Mouse (Mus musculus) hindbrain, embryonic 15.5 days (tissue): ENCODE measurements at regions not wholly inside any gene's neighbourhood (a gene's known extent, or its start where the extent isn't known, plus 50 kb on each side); places are given as distances from the start of the nearest gene placed in this dataset.

Experiments used
- ATAC-seq: fragments of 200-750 bp; cut with Nextera tagmentation; 2 replicates; pipeline ENCODE4 v1.8.0; 2017; ENCODE audit warnings: low read depth, moderate number of reproducible peaks, moderate TSS enrichment; ENCODE audit not compliant: low FRiP score
- H3K27ac ChIP-seq: fragments of 300-500 bp; sonication (generic); replicated peaks from 2 replicates; pipeline ENCODE4 v1.5.1; 2015; ENCODE audit warnings: mild to moderate bottlenecking, inconsistent platforms
- H3K27me3 ChIP-seq: fragments of 300-500 bp; sonication (generic); 2 replicates; pipeline ENCODE4 v1.6.1; 2015; ENCODE audit warnings: control low read depth, inconsistent platforms
- H3K36me3 ChIP-seq: fragments of 300-500 bp; sonication (generic); 2 replicates; pipeline ENCODE4 v1.6.1; 2015; ENCODE audit warnings: control low read depth, inconsistent platforms
- H3K4me1 ChIP-seq: fragments of 300-500 bp; sonication (generic); replicated peaks from 2 replicates; pipeline ENCODE4 v1.6.1; 2015; ENCODE audit warnings: control low read depth, inconsistent platforms
- H3K4me2 ChIP-seq: fragments of 300-500 bp; sonication (generic); 2 replicates; pipeline ENCODE4 v1.6.1; 2015; ENCODE audit warnings: moderate library complexity, mild to moderate bottlenecking, inconsistent platforms
- H3K4me3 ChIP-seq: fragments of 300-500 bp; sonication (generic); 2 replicates; pipeline ENCODE4 v1.5.1; 2015; ENCODE audit warnings: mild to moderate bottlenecking, inconsistent platforms
- H3K9ac ChIP-seq: fragments of 300-500 bp; sonication (generic); 2 replicates; pipeline ENCODE4 v1.6.1; 2015; ENCODE audit warnings: inconsistent platforms
- H3K9me3 ChIP-seq: fragments of 300-500 bp; sonication (generic); 2 replicates; pipeline ENCODE4 v1.6.1; 2016; ENCODE audit warnings: control low read depth, inconsistent platforms
- WGBS: fragments of 180-500 bp; shearing (Covaris S2); methylation state at CpG from one replicate; pipeline ENCODE4 v1.1.7; 2015; 5-methylcytosine and 5-hydroxymethylcytosine counted together

DNA sequence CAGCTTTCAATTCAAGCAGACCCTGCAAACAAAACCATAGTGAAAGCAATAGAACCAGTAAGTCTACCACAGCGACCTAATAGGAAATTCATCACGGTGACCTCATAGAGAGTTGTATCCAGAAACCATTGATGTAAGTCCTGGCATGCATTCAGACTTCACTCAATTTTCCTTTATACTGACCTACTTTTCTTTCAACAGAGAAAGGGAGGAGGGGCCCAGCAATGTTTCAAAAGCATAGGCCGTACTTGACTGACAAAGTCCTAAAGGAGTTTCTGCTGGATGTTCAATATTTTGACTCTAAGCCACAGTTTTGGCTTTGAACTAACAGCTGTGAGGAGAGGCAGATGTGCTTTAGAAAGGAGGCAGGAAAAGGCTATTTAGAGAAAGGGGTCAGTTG lies 88.4 kb downstream of the AI593442 start:
- Histone ChIP-seq H3K4me2 (no peak overlapping the region), H3K9ac (no peak overlapping the region), H3K4me3 (no peak overlapping the region), H3K27me3 (no peaks in the 10 kb centered on the region), H3K27ac (no peak overlapping the region), H3K4me1 (no peaks in the 10 kb centered on the region), H3K9me3 (no peaks in the 10 kb centered on the region), H3K36me3 (no peaks in the 10 kb centered on the region)
- 59% methylated on average over 3 of the region's 3 CpGs for WGBS
- no peak for ATAC-seq

DNA sequence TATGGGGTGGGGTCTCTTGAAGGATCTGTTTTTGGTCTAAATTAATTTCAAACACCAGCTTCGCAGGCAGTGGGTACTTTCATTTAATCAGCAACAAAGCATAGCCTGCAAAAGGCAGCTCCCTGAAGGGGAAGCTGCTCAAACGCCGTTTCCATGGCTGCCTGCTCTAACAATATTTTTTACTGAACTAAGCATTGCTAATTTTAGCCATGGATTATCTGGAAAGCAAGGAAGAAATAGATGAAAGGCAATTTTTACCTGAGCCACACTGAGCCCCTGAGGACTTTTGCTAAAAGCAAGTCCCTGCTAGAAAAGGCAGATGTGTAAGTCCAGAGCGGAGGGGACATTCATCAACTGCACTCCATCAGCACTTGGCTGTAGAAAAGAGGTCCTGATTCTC lies 105.5 kb downstream of the AI593442 start:
- H3K4me2 ChIP-seq: no peak overlapping the region
- no peak for ATAC-seq
- H3K36me3 ChIP-seq: no peaks in the 10 kb centered on the region
- H3K9me3 ChIP-seq: no peaks in the 10 kb centered on the region
- no peak overlapping the region for H3K9ac ChIP-seq
- WGBS: 51% methylated on average over 4 of the region's 4 CpGs
- H3K27ac ChIP-seq: peak overlapping the region; percentile 1; the same call in 1 of the 2 replicates
- H3K4me1 ChIP-seq: 0 out of 2 replicates have a peak, but pooled peaks cover 11% of the 10 kb centered on the region
- H3K27me3 ChIP-seq: no peaks in the 10 kb centered on the region
- H3K4me3 ChIP-seq: no peak overlapping the region

- Histone ChIP-seq H3K9me3 (no peaks in the 10 kb centered on the region), H3K9ac (no peak overlapping the region), H3K4me3 (no peak overlapping the region), H3K4me2 (no peak overlapping the region), H3K27me3 (no peaks in the 10 kb centered on the region), H3K36me3 (no peaks in the 10 kb centered on the region), H3K4me1 (no peaks in the 10 kb centered on the region), H3K27ac (no peak overlapping the region)
- no peak for ATAC-seq
- WGBS: 50% methylated on average over 2 of the region's 2 CpGs
Observed at GRCm38 (mm10) chr9:52551577-52552281, 127.9 kb downstream of the AI593442 start.

DNA sequence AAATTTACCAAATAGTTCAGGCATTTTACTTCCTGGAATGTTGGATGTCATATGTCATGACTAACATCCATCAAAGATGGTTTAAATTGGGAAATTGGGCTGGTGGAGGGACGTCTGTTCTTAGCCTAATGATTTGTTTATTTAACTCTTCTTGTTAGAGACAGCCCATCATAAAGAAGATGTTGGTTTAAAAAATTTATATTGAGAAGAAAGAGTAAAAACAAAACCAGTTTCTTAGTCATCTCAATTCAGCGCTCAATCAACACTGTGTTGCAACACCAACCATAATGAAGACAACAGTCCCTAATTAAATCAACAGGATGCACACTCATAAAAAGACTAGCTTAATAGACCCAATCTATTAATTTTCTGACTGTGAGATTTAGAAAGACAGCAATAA lies 133.5 kb downstream of the AI593442 start:
- no peak for ATAC-seq
- no peaks in the 10 kb centered on the region for H3K36me3 ChIP-seq
- H3K27me3 ChIP-seq: no peaks in the 10 kb centered on the region
- no peak overlapping the region for H3K27ac ChIP-seq
- no peak overlapping the region for H3K4me3 ChIP-seq
- H3K9ac ChIP-seq: no peak overlapping the region
- no peaks in the 10 kb centered on the region for H3K9me3 ChIP-seq
- no peaks in the 10 kb centered on the region for H3K4me1 ChIP-seq
- H3K4me2 ChIP-seq: no peak overlapping the region
- WGBS: 82% methylated on average over 2 of the region's 2 CpGs

DNA sequence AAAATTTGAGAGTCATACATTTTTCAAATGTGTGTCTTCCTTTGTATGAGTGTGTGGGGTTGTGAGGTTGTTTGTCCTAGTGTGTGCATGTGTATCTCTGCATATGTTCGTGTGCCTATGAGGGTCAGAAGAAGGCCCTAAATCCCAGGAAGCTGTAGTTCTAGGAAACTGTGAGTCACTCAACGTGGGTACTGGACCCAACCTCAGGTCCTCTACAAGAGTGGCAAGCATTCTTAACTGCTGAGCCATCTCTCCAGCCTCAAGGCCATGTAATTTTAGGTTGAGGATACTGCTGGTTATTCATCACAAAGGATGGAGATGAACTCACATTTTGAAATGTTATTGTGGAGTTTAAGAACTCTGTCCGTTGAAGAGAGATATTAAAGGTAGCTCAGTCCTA lies 140.5 kb downstream of the AI593442 start:
- Histone ChIP-seq H3K4me2 (no peak overlapping the region), H3K4me3 (no peak overlapping the region), H3K4me1 (no peaks in the 10 kb centered on the region), H3K27ac (no peak overlapping the region), H3K27me3 (no peaks in the 10 kb centered on the region), H3K36me3 (no peaks in the 10 kb centered on the region), H3K9me3 (no peaks in the 10 kb centered on the region), H3K9ac (no peak overlapping the region)
- WGBS: 85% methylated on average over 3 of the region's 3 CpGs
- ATAC-seq: no peak

GRCm38 (mm10) chr9:52529444-52529915 lies 150.1 kb downstream of the AI593442 start:
- Histone ChIP-seq H3K36me3 (no peaks in the 10 kb centered on the region), H3K9me3 (no peaks in the 10 kb centered on the region), H3K4me1 (no peaks in the 10 kb centered on the region), H3K27ac (no peak overlapping the region), H3K27me3 (no peaks in the 10 kb centered on the region), H3K4me3 (no peak overlapping the region), H3K4me2 (no peak overlapping the region), H3K9ac (no peak overlapping the region)
- WGBS: 92% methylated on average over 6 of the region's 6 CpGs
- no peak for ATAC-seq

DNA sequence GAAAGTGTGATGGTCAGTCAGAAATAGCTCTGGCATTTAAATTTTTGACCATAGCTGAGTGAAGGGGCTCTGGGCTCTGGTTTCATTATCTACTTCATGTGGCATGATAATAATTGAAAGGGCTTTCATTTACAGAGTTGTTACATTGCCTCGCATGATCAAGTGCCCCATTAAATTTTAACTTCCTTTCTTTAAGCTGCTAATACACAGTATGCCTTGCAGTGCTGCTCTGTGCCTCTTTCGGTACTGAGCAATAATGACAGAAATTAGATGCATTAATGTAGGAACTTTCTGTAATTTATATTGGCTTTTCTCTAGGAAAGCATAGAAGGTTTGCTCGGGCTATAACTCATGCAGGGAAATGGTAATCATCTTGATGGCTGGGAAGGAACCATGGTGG lies 179.1 kb downstream of the AI593442 start:
- Histone ChIP-seq H3K27ac (no peak overlapping the region), H3K9me3 (no peaks in the 10 kb centered on the region), H3K9ac (no peak overlapping the region), H3K4me1 (0 out of 2 replicates have a peak, but pooled peaks cover under 1% of the 10 kb centered on the region), H3K36me3 (no peaks in the 10 kb centered on the region), H3K27me3 (no peaks in the 10 kb centered on the region), H3K4me2 (no peak overlapping the region), H3K4me3 (no peak overlapping the region)
- ATAC-seq: no peak
- WGBS: 64% methylated on average over 3 of the region's 3 CpGs

DNA sequence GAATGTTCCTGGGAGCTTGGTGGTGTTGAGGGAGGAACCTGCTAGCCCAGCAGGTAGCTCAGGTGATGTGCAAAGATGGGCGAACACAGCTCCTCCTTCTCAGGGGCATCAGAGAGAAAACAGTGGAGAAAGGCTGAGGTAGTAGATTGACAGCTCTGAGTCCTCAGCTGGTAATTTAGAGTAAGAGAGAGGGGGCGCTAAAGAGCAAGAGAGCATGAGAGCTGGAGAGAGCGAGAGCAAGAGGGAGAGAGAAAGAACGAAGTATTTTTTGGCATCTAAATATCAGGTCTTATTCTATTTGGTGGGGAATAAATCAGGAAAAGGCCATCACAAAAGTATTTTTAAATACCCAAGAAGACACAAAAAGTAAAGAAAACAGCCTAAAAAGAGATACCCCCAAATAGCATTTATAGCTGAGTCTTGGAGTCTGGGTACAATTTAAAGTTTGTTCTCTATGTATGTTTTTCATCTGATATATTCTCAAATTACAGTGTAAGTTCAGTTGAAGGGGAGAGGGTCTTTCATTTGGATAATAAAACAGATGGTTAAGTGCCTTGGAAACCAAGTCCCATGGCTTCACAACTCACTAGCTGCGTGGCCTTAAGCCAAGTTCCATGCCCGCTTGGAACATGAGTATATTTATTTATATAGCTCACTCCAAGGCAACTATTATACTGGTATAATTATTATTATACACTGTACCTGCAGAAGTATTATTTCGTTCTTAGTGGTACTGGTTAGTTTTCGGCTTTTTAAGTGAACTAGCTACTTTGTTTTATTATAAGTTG lies 183.9 kb downstream of the AI593442 start:
- Histone ChIP-seq H3K9ac (no peak overlapping the region), H3K27ac (no peak overlapping the region), H3K27me3 (no peaks in the 10 kb centered on the region), H3K36me3 (no peaks in the 10 kb centered on the region), H3K4me2 (no peak overlapping the region), H3K4me1 (peaks cover 17% of the 10 kb centered on the region), H3K4me3 (no peak overlapping the region), H3K9me3 (no peaks in the 10 kb centered on the region)
- no peak for ATAC-seq
- 58% methylated on average over 8 of the region's 8 CpGs for WGBS

GRCm38 (mm10) chr9:52492947-52493505 lies 186.6 kb downstream of the AI593442 start:
- WGBS: 33% methylated on average over 2 of the region's 2 CpGs
- Histone ChIP-seq H3K4me1 (peaks cover 17% of the 10 kb centered on the region), H3K9me3 (no peaks in the 10 kb centered on the region), H3K4me2 (no peak overlapping the region), H3K27me3 (no peaks in the 10 kb centered on the region), H3K4me3 (no peak overlapping the region), H3K9ac (no peak overlapping the region), H3K36me3 (no peaks in the 10 kb centered on the region), H3K27ac (0 out of 2 replicates have a peak overlapping the region, but pooled peaks have one; percentile 8)
- peak; percentile 56; the same call in 1 of the 2 replicates for ATAC-seq

DNA sequence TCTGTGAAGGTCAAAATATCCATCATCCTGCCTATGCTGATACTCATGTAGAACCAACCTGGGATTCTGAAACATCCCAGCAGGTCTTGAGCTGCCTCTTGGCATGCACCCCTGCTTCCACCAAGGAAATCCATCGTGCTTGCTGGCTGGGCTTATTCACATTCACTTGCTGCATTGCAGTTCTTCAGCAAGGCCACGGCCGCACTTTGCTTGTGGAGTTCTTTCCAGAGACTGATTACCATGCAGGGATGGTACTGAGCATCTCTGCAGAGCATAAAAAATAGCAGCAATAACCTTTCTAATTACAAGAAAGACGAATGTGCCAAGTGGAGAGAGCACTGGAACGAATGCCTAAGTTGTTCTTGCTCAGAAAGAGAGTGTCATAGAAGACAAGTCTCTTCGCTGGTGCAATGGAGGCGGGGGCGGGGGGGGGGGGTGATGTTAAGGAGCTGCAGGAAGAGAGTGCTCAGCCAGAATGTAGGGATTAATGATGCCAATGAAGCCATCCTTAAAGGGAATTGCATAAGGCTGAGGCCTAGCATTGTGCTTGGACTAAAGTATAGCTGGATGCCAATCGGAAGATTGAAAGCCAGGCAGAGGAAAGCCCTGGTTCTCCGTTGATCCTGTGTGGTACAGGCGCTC lies 205.9 kb downstream of the AI593442 start:
- H3K4me1 ChIP-seq: peaks cover 4% of the 10 kb centered on the region; the same call in 1 of the 2 replicates
- peak; percentile 66; the same call in 1 of the 2 replicates for ATAC-seq
- no peaks in the 10 kb centered on the region for H3K27me3 ChIP-seq
- 67% methylated on average over 11 of the region's 11 CpGs for WGBS
- H3K9ac ChIP-seq: no peak overlapping the region
- peak overlapping the region; percentile 55; the same call in 1 of the 2 replicates for H3K27ac ChIP-seq
- no peak overlapping the region for H3K4me2 ChIP-seq
- H3K4me3 ChIP-seq: no peak overlapping the region
- H3K36me3 ChIP-seq: no peaks in the 10 kb centered on the region
- no peaks in the 10 kb centered on the region for H3K9me3 ChIP-seq

DNA sequence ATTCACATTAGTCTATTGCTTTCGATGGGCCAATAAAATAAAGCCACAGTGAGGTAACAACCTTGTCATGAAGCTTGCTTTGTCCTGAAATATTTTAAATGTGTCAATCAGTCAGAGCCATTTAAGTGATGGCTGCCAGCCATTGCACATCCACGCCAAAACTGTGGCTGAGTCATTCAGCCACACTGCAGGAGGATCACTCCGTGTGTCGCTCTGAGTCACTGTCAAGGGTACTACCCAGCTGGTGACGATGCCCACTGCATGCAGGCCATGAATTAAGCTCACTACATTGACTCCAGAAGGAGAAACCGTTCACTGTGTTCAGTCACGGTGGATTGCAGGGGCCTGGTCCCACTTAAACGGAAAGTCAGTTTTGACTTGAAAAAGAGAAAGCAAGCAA lies 206.7 kb downstream of the AI593442 start:
- ATAC-seq: peak; percentile 71; the same call in 1 of the 2 replicates
- Histone ChIP-seq H3K4me2 (no peak overlapping the region), H3K4me1 (peaks cover 4% of the 10 kb centered on the region; the same call in 1 of the 2 replicates), H3K9ac (no peak overlapping the region), H3K27me3 (no peaks in the 10 kb centered on the region), H3K9me3 (no peaks in the 10 kb centered on the region), H3K4me3 (no peak overlapping the region), H3K27ac (peak overlapping the region; percentile 49; the same call in 1 of the 2 replicates), H3K36me3 (no peaks in the 10 kb centered on the region)
- 64% methylated on average over 8 of the region's 8 CpGs for WGBS
